Mouse (Mus musculus) stomach, postnatal 0 days (tissue): ENCODE measurements around the gene Knop1. TPM values are rescaled to one million over a fixed set of nuclear protein-coding genes. Genes with fewer than 3 reads are reported as not detected.

Experiments used
- ATAC-seq: fragments of 200-750 bp; cut with Nextera tagmentation; 2 replicates; pipeline ENCODE4 v1.8.0; 2017; ENCODE audit not compliant: low FRiP score, low TSS enrichment
- DNase-seq: peaks from one replicate; pipeline ENCODE4 v3.0.0-alpha.2; 2016; ENCODE audit warnings: low spot score
- H3K27ac ChIP-seq: fragments of 300-500 bp; sonication (generic); replicated peaks from 2 replicates; pipeline ENCODE4 v1.5.1; 2014; ENCODE audit warnings: mild to moderate bottlenecking, control low read depth
- H3K27me3 ChIP-seq: fragments of 300-500 bp; sonication (generic); 2 replicates; pipeline ENCODE4 v1.6.1; 2014; ENCODE audit warnings: low read length; ENCODE audit not compliant: control insufficient read depth, insufficient read depth
- H3K36me3 ChIP-seq: fragments of 300-500 bp; sonication (generic); 2 replicates; pipeline ENCODE4 v1.6.1; 2014; ENCODE audit warnings: low read length, mixed read lengths; ENCODE audit not compliant: control insufficient read depth, insufficient read depth
- H3K4me1 ChIP-seq: fragments of 300-500 bp; sonication (generic); replicated peaks from 2 replicates; pipeline ENCODE4 v1.6.1; 2014; ENCODE audit warnings: antibody characterized with exemption; ENCODE audit not compliant: control insufficient read depth, insufficient read depth
- H3K4me2 ChIP-seq: fragments of 300-500 bp; sonication (generic); replicated peaks from 2 replicates; pipeline ENCODE4 v1.6.1; 2014; ENCODE audit warnings: low read depth, mild to moderate bottlenecking, control low read depth, moderate library complexity
- H3K4me3 ChIP-seq: fragments of 300-500 bp; sonication (generic); 2 replicates; pipeline ENCODE4 v1.5.1; 2014; ENCODE audit warnings: low read depth, low read length, control low read depth
- H3K9ac ChIP-seq: fragments of 300-500 bp; sonication (generic); 2 replicates; pipeline ENCODE4 v1.6.1; 2014; ENCODE audit warnings: mild to moderate bottlenecking, low read length, control low read depth, mixed read lengths
- H3K9me3 ChIP-seq: fragments of 300-500 bp; sonication (generic); 2 replicates; pipeline ENCODE4 v1.6.1; 2016; ENCODE audit warnings: low read length; ENCODE audit not compliant: control insufficient read depth
- CTCF ChIP-seq: IDR thresholded peaks from 2 replicates; pipeline ENCODE4 v1.5.1; 2016; ENCODE audit warnings: antibody characterized with exemption, low read depth, mild to moderate bottlenecking, moderate library complexity
- EP300 ChIP-seq: optimal IDR thresholded peaks from 2 replicates; pipeline ENCODE3; 2016; ENCODE audit warnings: antibody characterized with exemption
- WGBS: fragments of 180-500 bp; shearing (Covaris S2); extraction: QIAGEN DNeasy Blood & Tissue Kit; methylation state at CpG from one replicate; pipeline ENCODE4 v1.1.7; 2014; 5-methylcytosine and 5-hydroxymethylcytosine counted together
- polyA plus RNA-seq: library from polyadenylated mRNA; unstranded; fragments of >200 nt; fragmentation: Nextera tagmentation; extraction: Ambion mirVana; gene quantifications from 2 replicates; pipeline ENCODE4 v1.2.1, GENCODE M21; 2015

Gene Knop1
- polyA plus RNA-seq, 1 experiment from 2014 or later = 51.4 TPM

- no peaks in the 10 kb centered on the region for H3K4me1 ChIP-seq
- H3K27me3 ChIP-seq = no peaks in the 10 kb centered on the region
- no peak overlapping the region for H3K4me2 ChIP-seq
- TF ChIP-seq EP300 (no peak), CTCF (no peak)
- H3K4me3 ChIP-seq = no peak overlapping the region
- no peaks in the 10 kb centered on the region for H3K9me3 ChIP-seq
- 89% methylated on average over 12 of the region's 12 CpGs for WGBS
- DNase-seq = no peak
- no peak overlapping the region for H3K27ac ChIP-seq
- no peak overlapping the region for H3K9ac ChIP-seq
- H3K36me3 ChIP-seq = peaks cover 3% of the 10 kb centered on the region
- no peak for ATAC-seq
These were observed 34.0 kb downstream of the Knop1 start for GRCm38 (mm10) chr7:118821887-118822556.

GRCm38 (mm10) chr7:118821356-118821755 is 34.7 kb downstream of the Knop1 start:
- Histone ChIP-seq H3K27me3 (no peaks in the 10 kb centered on the region), H3K9ac (no peak overlapping the region), H3K4me3 (no peak overlapping the region), H3K27ac (no peak overlapping the region), H3K36me3 (peaks cover 3% of the 10 kb centered on the region), H3K9me3 (no peaks in the 10 kb centered on the region), H3K4me1 (no peaks in the 10 kb centered on the region), H3K4me2 (no peak overlapping the region)
- no peak for TF ChIP-seq EP300
- no peak for TF ChIP-seq CTCF
- ATAC-seq (no peak), DNase-seq (no peak)
- 63% methylated on average over 7 of the region's 7 CpGs for WGBS

- no peak overlapping the region for H3K4me3 ChIP-seq
- H3K9me3 ChIP-seq = no peaks in the 10 kb centered on the region
- H3K4me1 ChIP-seq = no peaks in the 10 kb centered on the region
- H3K27me3 ChIP-seq = no peaks in the 10 kb centered on the region
- no peak for TF ChIP-seq CTCF
- TF ChIP-seq EP300 = no peak
- ATAC-seq = no peak
- peaks cover 11% of the 10 kb centered on the region for H3K36me3 ChIP-seq
- no peak overlapping the region for H3K9ac ChIP-seq
- no peak overlapping the region for H3K27ac ChIP-seq
- H3K4me2 ChIP-seq = no peak overlapping the region
- 91% methylated on average over 1 of the region's 1 CpGs for WGBS
- no peak for DNase-seq
These were observed 36.4 kb downstream of the Knop1 start for GRCm38 (mm10) chr7:118819666-118820065.

GRCm38 (mm10) chr7:118817741-118818140 is 38.3 kb downstream of the Knop1 start:
- Histone ChIP-seq H3K36me3 (peaks cover 15% of the 10 kb centered on the region), H3K27me3 (no peaks in the 10 kb centered on the region), H3K4me2 (no peak overlapping the region), H3K9ac (no peak overlapping the region), H3K27ac (no peak overlapping the region), H3K4me1 (no peaks in the 10 kb centered on the region), H3K4me3 (no peak overlapping the region), H3K9me3 (no peaks in the 10 kb centered on the region)
- 87% methylated on average over 7 of the region's 7 CpGs for WGBS
- ATAC-seq (no peak), DNase-seq (no peak)
- TF ChIP-seq CTCF (no peak), EP300 (no peak)

GRCm38 (mm10) chr7:118816275-118816674 is 39.8 kb downstream of the Knop1 start:
- Histone ChIP-seq H3K27me3 (no peaks in the 10 kb centered on the region), H3K27ac (no peak overlapping the region), H3K4me1 (no peaks in the 10 kb centered on the region), H3K4me2 (no peak overlapping the region), H3K9me3 (no peaks in the 10 kb centered on the region), H3K9ac (no peak overlapping the region), H3K36me3 (peaks cover 15% of the 10 kb centered on the region), H3K4me3 (no peak overlapping the region)
- ATAC-seq (no peak), DNase-seq (no peak)
- 92% methylated on average over 3 of the region's 3 CpGs for WGBS
- TF ChIP-seq CTCF (no peak), EP300 (no peak)

GRCm38 (mm10) chr7:118813592-118813991 is 42.5 kb downstream of the Knop1 start:
- Histone ChIP-seq H3K27ac (no peak overlapping the region), H3K4me1 (no peaks in the 10 kb centered on the region), H3K27me3 (no peaks in the 10 kb centered on the region), H3K4me2 (no peak overlapping the region), H3K9me3 (no peaks in the 10 kb centered on the region), H3K9ac (no peak overlapping the region), H3K4me3 (no peak overlapping the region), H3K36me3 (peaks cover 15% of the 10 kb centered on the region)
- TF ChIP-seq CTCF = no peak
- no peak for TF ChIP-seq EP300
- WGBS = 85% methylated on average over 4 of the region's 4 CpGs
- no peak for ATAC-seq
- no peak for DNase-seq
